Mouse (Mus musculus) forebrain, postnatal 0 days (tissue): ENCODE data around the gene Pomgnt2. TPM values are rescaled to one million over a fixed set of nuclear protein-coding genes. Genes with fewer than 3 reads are reported as not detected.

Experiments
- ATAC-seq: fragments of 200-750 bp; cut with Nextera tagmentation; 2 replicates; pipeline ENCODE4 v1.8.0; 2017; ENCODE audit warnings: mild to moderate bottlenecking, moderate library complexity
- DNase-seq: peaks from one replicate; pipeline ENCODE4 v3.0.0-alpha.2; 2015
- H3K27ac ChIP-seq: fragments of 300-500 bp; sonication (generic); 2 replicates; pipeline ENCODE4 v1.5.1; 2014; ENCODE audit warnings: low read depth, mild to moderate bottlenecking, antibody characterized with exemption, low read length, moderate library complexity, mixed read lengths
- H3K27me3 ChIP-seq: fragments of 300-500 bp; sonication (generic); 2 replicates; pipeline ENCODE4 v1.6.1; 2014; ENCODE audit warnings: mild to moderate bottlenecking, low read length, mixed read lengths; ENCODE audit not compliant: insufficient read depth
- H3K36me3 ChIP-seq: fragments of 300-500 bp; sonication (generic); 2 replicates; pipeline ENCODE4 v1.6.1; 2014; ENCODE audit warnings: mild to moderate bottlenecking, moderate library complexity; ENCODE audit not compliant: insufficient read depth
- H3K4me1 ChIP-seq: fragments of 300-500 bp; sonication (generic); 2 replicates; pipeline ENCODE4 v1.6.1; 2014; ENCODE audit warnings: antibody characterized with exemption; ENCODE audit not compliant: insufficient read depth
- H3K4me2 ChIP-seq: fragments of 300-500 bp; sonication (generic); 2 replicates; pipeline ENCODE4 v1.6.1; 2014; ENCODE audit warnings: low read depth, mild to moderate bottlenecking, moderate library complexity
- H3K4me3 ChIP-seq: fragments of 300-500 bp; sonication (generic); 2 replicates; pipeline ENCODE4 v1.5.1; 2014; ENCODE audit warnings: low read depth, low read length, mixed read lengths
- H3K9ac ChIP-seq: fragments of 300-500 bp; sonication (generic); 2 replicates; pipeline ENCODE4 v1.6.1; 2014; ENCODE audit warnings: mild to moderate bottlenecking
- H3K9me3 ChIP-seq: fragments of 300-500 bp; sonication (generic); 2 replicates; pipeline ENCODE4 v1.6.1; 2016; ENCODE audit warnings: low read length
- CTCF ChIP-seq: sonication (generic); IDR thresholded peaks from 2 replicates; pipeline ENCODE4 v1.5.1; 2016; ENCODE audit warnings: antibody characterized with exemption, control low read depth, low read depth
- whole genome bisulfite sequencing: fragments of 180-500 bp; shearing (Covaris S2); extraction: QIAGEN DNeasy Blood & Tissue Kit; methylation state at CpG from one replicate; pipeline ENCODE4 v1.1.7; 2014; 5-methylcytosine and 5-hydroxymethylcytosine counted together
- polyA plus RNA-seq: library from polyadenylated mRNA; unstranded; fragments of >200 nt; fragmentation: Nextera tagmentation; extraction: Ambion mirVana; gene quantifications from 2 replicates; pipeline ENCODE4 v1.2.1, GENCODE M21; 2015
- total RNA-seq: library from RNA; depleted of rRNA; stranded (reverse); fragments of >200 nt; gene quantifications from 2 replicates; pipeline ENCODE4 v1.2.3, GENCODE M21; 2014; rRNA removed

Pomgnt2 gene
- total and polyA plus RNA-seq, 2 experiments from 2014 or later: 35.6 to 85.7 TPM

DNA sequence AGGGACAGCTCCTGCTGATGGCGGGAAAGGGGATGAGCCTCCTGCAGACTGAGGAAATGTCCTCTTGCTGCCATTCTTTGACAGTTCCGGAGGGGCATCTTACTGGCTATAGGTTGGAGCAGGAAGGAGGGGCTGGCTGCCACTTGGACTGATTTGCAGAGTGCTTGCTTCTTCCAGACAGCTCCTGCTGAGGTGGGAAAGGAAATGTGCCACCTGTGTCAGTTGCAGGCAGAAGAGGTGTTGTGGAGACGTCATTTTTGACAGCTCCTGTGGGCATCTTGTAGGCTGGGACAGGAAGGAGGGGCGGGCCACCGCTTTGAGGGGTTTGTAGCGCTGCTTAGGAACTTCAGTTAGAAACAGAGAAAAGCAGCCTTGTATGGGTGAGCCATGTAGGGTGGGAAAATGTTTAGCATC lies 59.5 kb downstream of the Pomgnt2 start:
- H3K4me3 ChIP-seq: peak overlapping the region; percentile 33
- no peaks in the 10 kb centered on the region for H3K4me1 ChIP-seq
- H3K27me3 ChIP-seq: no peaks in the 10 kb centered on the region
- H3K9me3 ChIP-seq: no peaks in the 10 kb centered on the region
- H3K36me3 ChIP-seq: no peaks in the 10 kb centered on the region
- no peak for TF ChIP-seq CTCF
- 67% methylated on average over 6 of the region's 6 CpGs for WGBS
- H3K4me2 ChIP-seq: peak overlapping the region; percentile 44
- ATAC-seq (peak; percentile 73), DNase-seq (no peak)
- H3K27ac ChIP-seq: peak overlapping the region; percentile 64
- 0 out of 2 replicates have a peak overlapping the region, but pooled peaks have one; percentile 7 for H3K9ac ChIP-seq

DNA sequence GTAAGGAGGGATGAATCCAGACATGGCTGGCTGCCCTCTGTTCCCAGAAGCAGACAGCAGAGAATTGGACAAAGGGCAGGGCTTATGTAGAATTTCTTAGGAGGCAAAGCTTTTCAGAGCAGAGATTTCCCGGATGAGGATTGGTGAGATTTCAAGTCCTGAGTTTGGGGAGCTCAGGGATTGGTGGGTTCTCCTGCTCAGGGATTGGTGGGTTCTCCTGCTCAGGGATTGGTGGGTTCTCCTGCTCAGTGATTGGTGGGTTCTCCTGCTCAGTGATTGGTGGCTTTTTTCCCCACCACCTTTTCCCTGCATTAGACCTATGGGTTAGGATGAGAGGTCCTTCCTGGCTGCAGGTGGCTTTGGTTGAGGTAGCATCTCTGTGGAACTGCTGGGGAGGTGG lies 60.0 kb downstream of the Pomgnt2 start:
- peak; percentile 43 for DNase-seq
- no peak overlapping the region for H3K9ac ChIP-seq
- peak; percentile 82 for ATAC-seq

GRCm38 (mm10) chr9:121934856-121935255 lies 62.1 kb downstream of the Pomgnt2 start:
- Histone ChIP-seq H3K4me1 (no peaks in the 10 kb centered on the region), H3K4me2 (no peak overlapping the region), H3K27ac (no peak overlapping the region), H3K9ac (no peak overlapping the region), H3K9me3 (no peaks in the 10 kb centered on the region), H3K27me3 (no peaks in the 10 kb centered on the region), H3K4me3 (no peak overlapping the region), H3K36me3 (no peaks in the 10 kb centered on the region)
- DNase-seq: peak; percentile 10
- no peak for ATAC-seq
- no peak for TF ChIP-seq CTCF
- WGBS: 75% methylated on average over 4 of the region's 4 CpGs

More for the DNA sequence above, 60.0 kb downstream of the Pomgnt2 start:
- Histone ChIP-seq H3K36me3 (no peaks in the 10 kb centered on the region), H3K9me3 (no peaks in the 10 kb centered on the region), H3K27ac (peak overlapping the region; percentile 64), H3K27me3 (no peaks in the 10 kb centered on the region), H3K4me2 (peak overlapping the region; percentile 44), H3K4me3 (no peak overlapping the region), H3K4me1 (no peaks in the 10 kb centered on the region)
- no peak for TF ChIP-seq CTCF
- WGBS: 85% methylated on average over 1 of the region's 1 CpGs

Other genes with a start within 250 kb of the Pomgnt2 start
- 44.6 and 48.8 TPM in 2 replicates for gene Zfp651, start 237.8 kb downstream of the Pomgnt2 start, total RNA-seq
- 16.3 and 17.5 TPM in 2 replicates for gene Zfp651, start 237.8 kb downstream of the Pomgnt2 start, polyA plus RNA-seq
- gene Klhl40, start 219.5 kb downstream of the Pomgnt2 start, total RNA-seq: 2.7 and 2.8 TPM in 2 replicates
- 1.7 and 2.0 TPM in 2 replicates for gene Klhl40, start 219.5 kb downstream of the Pomgnt2 start, polyA plus RNA-seq
- gene Hhatl, start 204.6 kb downstream of the Pomgnt2 start, total RNA-seq: 0.15 and 1.2 TPM in 2 replicates
- 0.15 and 0.39 TPM in 2 replicates for gene Hhatl, start 204.6 kb downstream of the Pomgnt2 start, polyA plus RNA-seq
- 4.3 and 5.2 TPM in 2 replicates for gene Ccdc13, start 157.6 kb downstream of the Pomgnt2 start, total RNA-seq
- gene Ccdc13, start 157.6 kb downstream of the Pomgnt2 start, polyA plus RNA-seq: 3.6 and 4.7 TPM in 2 replicates
- 35.1 and 35.9 TPM in 2 replicates for gene Higd1a, start 138.7 kb downstream of the Pomgnt2 start, total RNA-seq
- 134 and 146 TPM in 2 replicates for gene Higd1a, start 138.7 kb downstream of the Pomgnt2 start, polyA plus RNA-seq
- 2.1 TPM in 2 replicates for gene Ackr2, start 98.8 kb downstream of the Pomgnt2 start, total RNA-seq
- 0.84 and 1.4 TPM in 2 replicates for gene Ackr2, start 98.8 kb downstream of the Pomgnt2 start, polyA plus RNA-seq
- gene Cyp8b1, start 80.8 kb downstream of the Pomgnt2 start, total RNA-seq: not detected in 2 replicates
- gene Cyp8b1, start 80.8 kb downstream of the Pomgnt2 start, polyA plus RNA-seq: not detected in 2 replicates
- 2.5 and 5.7 TPM in 2 replicates for gene Fam198a, start 46.1 kb downstream of the Pomgnt2 start, total RNA-seq
- 1.3 and 1.6 TPM in 2 replicates for gene Fam198a, start 46.1 kb downstream of the Pomgnt2 start, polyA plus RNA-seq
- gene Snrk, start 120.2 kb upstream of the Pomgnt2 start, total RNA-seq: 99.8 and 109 TPM in 2 replicates
- 57.7 and 82.3 TPM in 2 replicates for gene Snrk, start 120.2 kb upstream of the Pomgnt2 start, polyA plus RNA-seq